Mouse (Mus musculus) spleen, postnatal 36 days (tissue): ENCODE measurements around the gene Daxx.

Experiments used
- DNase-seq, 2 experiments: peaks; one replicate each; pipeline ENCODE4 v3.0.0; 2022; ENCODE audit warnings: low spot score in 2 of 2, mixed read lengths in 1 of 2

The Daxx gene

DNA sequence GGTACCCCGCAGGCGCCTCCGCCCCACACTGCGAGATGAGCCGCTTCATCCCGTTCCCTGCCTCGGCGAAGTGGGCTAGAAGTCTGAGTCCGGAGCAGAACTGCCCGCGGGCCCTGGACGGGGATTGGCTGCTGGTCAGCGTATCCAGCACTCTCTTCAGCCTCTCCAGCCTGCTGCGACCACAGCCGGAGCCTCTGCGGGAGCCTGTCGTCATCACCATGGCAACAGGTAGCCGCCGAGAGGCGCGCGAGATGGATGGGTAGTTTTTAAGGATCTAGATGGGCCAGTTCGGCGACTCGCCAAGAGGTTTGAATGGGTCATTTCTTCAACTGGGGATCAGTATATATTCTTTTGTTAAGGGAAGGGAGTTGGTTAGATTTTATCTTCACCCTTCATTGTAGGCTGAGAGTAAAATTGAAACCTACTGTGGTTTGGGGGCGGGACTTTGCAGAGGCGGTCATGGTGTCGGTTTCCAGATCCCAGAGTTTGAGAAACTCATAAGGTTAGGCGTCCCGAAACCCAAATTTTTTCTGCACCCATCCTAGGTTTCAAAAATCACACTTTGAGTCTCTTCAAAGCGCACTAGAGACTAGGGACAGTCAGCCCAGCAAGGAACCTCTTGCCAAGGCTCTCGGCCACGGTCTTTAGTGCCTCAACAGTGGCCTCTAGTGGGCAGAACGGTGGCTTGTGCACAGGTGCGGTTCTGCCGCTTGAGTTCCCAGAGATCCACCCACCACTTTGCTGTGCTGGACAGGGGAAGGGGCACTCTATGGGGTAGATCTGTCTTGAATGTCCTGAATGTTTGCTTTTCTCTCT is 11.3 kb downstream of the Daxx start:
- peak; percentile 84 to 85 for DNase-seq

DNA sequence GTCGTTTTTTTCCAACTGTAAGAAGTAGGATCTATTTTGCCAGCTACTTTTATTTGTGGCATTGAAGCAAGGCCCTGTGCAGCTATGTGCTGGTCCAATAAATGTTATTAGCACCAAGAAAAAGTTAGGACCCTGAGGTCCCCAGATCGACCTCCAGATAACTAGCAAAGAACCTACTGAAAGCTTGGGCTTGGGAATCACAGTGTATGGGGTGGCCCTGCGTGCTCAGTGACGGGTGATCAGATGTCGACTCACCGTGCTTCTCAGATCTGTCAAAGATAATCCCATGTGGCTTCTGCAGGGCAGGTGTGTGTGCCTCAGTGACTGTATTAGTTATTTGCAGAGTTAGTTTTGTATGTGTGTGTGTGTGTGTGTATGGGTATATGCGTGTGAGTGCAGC is 12.1 kb downstream of the Daxx start:
- no peak for DNase-seq

DNA sequence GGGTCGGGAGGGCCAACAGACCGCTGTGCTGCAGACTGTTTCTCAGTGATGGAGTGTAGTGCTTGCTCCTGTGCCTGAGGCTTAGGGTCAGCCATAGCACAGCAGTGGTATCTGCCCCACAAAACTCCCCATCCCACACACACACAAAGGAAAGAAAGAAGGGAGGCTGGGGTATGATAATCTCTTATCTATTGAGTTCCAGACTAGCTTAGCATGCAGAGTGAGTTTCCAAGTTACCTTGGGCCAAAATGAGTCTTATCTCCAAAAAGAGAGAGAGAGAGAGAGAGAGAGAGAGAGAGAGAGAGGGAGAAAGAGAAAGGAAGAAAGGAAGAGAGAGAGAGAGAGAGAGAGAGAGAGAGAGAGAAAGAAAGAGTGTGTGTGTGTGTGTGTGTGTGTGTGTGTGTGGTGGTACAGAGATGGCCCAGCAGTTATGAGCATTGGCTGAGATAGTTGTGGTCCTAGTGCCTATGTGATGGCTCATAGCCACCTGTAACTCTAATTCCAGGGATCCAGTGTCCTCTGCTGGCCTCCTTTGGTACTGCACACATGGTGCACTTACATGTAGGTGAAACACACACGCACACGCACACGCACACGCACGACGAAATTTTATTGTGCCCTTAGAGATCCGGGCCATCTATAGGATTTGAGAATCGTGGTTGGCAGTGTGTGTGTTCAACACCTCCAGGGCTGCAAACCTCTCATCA is 15.5 kb downstream of the Daxx start:
- no peak for DNase-seq

DNA sequence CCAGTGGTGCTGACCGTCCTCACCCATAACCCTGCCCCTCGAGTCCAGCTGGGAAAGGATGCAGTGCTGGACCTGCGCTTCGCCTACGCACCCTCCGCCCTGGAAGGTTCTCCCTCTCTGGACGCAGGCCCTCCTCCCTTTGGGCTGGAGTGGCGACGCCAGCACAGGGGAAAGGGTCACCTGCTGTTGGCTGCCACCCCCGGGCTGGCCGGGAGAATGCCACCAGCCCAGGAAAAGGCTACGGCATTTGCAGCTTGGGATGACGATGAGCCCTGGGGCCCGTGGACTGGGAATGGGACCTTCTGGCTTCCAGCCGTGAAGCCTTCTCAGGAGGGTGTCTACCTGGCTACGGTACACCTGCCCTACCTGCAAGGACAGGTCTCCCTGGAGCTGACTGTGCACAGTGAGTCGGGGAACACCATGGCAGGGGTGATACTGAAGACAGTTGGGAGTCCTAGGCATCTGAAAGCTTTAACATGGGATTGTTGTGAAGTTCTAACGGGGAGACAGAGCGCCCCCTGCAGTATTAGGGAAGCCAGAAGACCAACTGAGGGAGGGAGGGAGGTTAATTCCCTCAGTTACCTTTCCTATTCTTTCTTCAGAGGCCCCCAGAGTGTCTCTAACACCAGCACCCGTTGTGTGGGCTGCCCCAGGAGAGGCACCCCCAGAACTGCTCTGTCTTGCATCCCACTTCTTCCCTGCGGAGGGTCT is 16.3 kb downstream of the Daxx start:
- DNase-seq, result no peak

DNA sequence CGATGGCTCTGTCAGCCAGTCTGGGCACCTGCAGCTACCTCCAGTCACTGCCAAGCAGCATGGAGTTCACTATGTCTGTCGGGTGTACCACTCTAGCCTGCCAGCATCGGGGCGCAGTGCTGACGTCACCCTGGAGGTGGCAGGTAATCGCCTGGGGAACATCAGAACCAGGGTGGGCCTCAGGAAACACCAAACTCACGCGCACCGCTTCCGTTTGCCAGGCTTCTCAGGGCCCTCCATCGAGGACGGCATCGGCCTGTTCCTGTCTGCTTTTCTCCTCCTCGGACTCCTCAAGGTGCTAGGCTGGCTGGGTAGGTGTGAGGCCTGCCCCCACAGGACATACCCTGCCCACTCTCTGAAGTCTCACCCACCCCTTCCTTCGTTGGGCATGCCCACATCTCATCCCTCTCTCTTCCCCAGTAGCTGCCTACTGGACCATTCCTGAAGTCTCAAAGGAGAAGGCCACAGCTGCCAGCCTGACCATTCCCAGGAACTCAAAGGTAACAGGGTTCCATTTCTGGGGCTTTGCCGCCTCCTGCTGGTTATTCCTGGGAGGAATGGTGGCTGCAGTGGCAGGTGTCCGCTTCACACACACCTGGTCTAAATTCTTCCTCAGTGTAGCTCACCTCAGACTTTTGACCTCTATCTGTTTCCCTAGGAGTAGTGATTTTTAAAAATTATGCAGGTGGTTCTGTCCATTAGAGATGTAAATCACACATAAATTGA is 17.2 kb downstream of the Daxx start:
- DNase-seq, result no peak

DNA sequence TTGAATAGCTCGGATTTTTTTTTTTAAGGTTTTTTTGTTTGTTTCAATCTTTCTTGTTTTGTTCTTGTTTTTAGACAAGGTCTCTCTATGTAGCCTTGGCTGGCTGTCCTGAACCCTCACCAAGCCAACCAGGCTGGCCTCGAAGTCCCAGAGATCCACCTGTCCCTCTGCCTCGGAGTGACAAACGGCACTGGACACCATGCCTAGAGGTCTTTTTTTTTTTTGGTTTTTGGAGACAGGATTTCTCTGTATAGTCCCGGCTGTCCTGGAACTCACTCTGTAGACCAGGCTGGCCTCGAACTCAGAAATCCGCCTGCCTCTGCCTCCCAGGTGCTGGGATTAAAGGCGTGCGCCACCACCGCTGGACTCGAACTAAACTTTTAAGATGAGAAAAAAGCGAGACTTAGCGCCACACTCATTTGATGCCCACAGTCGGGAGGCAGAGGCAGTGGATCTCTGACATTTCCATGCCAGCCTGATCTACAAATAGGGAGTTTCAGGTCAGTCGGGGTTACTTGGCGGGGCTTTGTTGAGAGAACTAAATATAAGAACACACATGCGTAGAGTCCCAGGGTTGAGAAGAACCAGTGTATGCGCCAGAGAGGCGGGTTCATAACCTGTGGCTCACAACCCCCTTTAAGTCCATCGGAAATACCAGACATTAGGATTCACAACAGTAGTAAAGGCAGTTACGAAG is 19.2 kb downstream of the Daxx start:
- no peak for DNase-seq

DNA sequence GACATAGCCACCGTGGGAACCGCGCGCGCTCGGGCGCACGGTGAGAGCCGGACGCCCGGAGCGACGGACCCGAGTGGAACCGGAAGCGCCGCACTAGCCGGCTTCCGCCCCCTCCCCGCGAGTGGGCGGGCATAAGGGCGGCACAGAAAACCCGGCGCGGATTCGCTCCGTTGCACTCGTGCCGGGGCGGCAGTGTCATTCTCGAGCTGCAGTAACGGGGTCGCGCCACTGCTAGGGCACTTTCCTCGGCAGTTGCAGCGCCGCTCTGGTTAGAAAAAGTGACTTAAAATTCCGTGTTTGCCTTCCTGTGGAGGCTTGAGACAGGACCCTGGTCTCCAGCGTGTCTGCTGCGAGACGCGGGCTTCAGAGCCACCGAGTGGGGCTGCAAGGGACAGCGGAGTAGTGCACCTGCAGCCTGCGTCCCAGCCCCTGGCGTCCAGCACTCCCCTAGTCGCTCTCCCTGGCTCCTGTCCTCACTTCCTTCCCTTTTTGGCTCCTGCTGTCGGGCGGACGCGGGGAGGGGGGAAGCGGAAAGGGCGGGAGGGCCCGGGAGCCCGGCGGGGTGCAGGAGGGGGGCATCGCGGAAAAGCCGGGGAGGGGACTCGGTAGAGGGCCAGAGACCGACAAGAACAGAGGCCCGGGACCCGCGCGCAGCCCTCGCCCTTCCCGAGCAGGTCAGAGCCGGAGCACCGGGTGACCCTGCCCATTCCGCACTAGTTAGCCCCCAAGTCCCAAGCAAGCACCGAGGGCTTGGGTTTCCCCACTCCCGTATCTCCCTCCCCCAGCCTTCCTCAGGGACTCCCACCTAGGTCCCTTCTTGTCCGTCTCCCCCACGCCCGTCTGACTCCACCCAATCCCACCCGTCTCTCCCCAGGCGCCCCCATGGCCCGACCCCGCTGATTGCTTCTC is 20.4 kb downstream of the Daxx start, which contains the start of gene Rgl2:
Gene Rgl2 (plus strand): TSS at position 173 of the 909 bp plus-strand sequence.
- peak; percentile 88 to 91 for DNase-seq

DNA sequence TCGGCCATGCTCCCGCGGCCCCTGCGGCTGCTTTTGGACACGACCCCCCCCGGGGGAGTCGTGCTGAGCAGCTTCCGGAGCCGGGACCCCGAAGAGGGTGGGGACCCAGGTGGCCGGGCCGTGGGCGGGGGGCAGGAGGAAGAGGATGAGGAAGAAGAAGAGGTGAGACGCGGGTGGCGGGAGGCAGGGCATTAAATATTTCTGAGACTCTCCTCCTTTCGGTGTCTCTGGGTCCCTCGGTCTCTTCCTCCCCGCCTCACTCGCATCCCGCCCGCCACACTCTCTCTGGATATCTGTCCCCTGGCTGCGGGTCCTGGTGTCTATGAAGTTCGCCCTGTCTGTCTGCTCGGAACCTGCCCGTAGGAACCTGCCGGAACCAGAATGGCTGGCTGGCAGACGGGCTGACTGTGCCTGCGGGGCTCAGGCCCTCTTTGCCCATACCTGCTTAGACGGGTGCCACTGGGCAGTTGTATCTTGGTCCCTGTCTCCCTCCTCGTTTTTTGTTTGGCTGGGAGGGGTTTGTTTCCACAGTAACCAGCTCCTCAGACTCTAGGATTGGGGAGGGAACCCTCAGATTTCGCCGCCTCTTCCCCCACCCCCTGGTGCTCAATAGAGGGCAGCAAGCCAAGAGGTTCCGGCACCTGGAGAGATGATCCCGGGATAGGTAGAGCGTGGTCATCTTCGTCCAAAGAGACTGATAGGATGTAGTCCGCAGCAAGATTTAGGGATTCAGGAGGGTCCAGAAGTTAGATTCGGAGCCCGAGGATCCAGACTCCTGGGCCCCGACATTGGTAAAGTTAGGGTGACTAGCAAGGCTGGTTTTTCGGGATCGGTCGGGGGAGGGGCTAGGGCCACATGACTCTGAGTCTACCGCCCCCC is 21.3 kb downstream of the Daxx start:
- peak; percentile 69 to 72 for DNase-seq

DNA sequence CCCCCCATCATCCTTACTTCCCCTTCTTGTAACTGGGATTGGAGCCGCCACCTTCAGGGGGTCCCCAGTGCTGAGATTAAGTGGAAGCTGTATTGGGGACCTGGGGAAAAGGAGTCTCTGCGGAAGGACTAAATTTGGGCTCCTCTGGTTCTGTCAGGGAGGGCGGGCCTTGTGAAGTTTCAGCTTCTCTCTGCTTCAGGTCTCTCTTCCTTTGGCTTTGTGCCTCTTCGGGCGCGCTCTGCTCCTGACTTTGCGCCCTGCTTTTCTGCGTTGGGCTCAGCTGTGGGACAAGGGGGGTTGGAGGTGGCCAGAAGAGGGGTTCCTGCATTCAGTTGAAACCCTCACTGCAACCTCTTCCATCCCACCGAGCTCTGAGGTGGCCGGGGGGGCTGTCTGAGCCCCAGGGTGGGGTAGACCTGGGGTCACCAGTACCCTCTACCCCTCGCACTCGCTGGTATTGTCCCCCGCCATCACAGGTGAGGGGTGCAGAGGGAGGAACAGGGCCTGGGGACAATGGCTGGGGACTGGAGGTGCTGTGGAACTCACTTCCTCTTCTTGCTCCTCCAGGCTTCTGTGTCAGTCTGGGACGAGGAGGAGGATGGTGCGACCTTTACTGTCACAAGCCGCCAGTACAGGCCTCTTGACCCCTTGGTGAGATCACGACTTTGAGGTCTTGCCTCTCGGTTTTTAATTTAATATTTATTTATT is 22.1 kb downstream of the Daxx start:
- DNase-seq, result no peak

DNA sequence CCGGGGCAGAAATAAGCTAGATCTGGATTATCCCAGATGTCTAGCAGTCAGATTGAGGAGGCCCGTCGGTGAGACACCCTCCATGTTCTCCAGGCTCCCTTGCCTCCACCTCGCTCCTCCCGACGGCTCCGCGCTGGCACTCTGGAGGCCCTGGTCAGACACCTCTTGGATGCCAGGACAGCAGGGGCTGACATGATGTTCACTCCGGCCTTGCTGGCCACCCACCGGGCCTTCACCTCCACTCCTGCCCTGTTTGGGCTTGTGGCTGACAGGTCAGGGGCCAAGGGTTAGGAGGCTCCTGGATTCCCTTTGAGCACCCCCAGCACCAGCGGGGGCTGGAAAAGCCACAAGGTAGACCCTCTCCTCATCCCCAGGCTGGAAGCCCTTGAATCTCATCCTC is 22.7 kb downstream of the Daxx start:
- no peak for DNase-seq

DNA sequence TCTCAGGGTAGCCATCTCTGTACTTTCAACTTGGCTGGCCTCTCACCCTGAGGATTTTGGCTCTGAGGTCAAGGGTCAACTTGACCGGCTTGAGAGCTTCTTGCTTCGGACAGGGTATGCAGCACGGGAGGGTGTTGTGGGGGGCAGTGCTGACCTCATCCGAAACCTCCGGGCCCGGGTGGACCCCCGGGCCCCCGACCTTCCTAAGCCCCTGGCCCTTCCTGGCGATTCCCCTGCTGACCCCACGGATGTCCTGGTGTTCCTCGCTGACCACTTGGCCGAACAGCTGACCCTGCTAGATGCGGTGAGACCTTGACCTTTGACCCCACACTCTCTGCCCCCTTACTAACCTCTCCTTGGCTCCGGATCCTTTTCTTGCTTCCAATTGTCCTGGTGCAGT is 23.2 kb downstream of the Daxx start:
- no peak for DNase-seq

DNA sequence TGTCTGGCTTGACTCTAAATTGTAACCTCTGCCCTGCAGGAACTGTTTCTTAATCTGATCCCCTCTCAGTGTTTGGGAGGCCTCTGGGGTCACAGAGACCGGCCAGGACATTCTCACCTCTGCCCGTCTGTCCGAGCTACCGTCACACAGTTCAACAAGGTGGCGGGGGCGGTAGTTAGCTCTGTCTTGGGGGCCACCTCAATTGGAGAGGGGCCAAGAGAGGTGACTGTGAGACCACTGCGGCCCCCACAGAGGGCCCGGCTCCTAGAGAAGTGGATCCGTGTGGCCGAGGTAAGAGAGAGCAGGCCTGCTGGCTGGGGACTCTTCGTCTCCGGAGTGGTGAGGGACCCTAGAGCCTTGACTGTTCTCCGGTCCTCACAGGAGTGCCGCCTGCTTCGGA is 23.8 kb downstream of the Daxx start:
- DNase-seq, result no peak

DNA sequence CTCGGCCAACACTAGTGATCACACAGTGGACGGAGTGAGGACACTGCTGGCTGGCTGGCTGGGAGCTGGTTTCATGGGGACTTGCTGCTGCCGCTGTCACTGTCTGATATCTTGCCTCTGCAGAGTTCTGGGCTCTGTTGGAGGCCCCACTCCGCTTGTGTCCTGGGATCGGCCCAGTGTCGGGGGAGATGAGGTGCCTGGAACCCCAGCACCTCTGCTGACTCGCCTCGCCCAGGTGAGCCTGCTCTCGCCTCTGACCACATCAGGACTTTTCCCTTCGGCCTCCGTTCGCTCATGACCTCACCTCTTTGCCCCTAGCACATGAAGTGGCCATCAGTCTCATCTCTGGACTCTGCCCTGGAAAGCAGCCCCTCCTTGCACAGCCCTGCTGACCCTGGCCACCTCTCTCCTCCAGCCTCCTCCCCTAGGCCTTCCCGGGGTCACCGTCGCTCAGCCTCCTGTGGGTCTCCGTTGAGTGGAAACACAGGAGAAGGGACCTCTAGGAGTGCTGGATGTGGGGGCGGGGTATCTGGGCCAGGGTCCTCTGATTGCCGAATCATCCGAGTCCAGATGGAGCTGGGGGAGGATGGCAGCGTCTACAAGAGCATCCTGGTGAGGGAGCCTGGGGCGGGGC is 26.3 kb downstream of the Daxx start:
- DNase-seq, result no peak

DNA sequence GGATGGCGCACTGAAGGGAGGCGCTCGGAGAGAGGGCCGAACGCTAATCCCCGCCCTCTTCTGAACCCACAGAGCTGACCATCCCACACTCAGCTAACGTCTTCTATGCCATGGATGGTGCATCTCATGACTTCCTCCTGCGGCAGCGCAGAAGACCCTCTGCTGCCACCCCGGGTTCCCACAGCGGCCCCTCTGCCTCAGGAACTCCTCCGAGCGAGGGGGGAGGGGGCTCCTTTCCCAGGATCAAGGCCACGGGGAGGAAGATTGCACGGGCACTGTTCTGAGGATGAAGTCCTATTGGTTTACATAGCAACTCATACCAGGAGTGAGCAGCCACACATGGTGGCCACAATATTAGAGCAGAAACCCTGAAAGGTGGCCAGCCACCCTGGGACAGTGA is 27.8 kb downstream of the Daxx start:
- no peak for DNase-seq

DNA sequence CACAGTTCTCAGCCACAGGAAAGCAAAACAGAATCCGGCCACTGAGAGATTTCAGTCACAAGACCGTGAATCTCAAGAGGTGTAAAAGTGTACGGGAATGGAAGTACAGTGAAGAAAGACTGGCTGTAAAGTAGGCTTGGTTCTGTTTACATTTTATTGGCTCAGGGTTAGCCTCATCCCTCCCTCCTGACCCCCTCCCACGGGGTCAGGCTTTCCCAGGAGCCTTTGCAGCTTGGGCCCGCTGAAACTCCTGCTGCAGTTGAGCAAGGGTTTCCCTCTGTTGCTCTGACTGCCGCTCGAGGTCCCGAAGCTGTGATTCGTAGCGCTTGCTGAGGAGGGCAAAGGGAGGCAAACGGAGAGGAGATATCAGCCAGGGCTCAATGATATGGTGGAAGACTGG is 29.6 kb downstream of the Daxx start:
- no peak for DNase-seq

DNA sequence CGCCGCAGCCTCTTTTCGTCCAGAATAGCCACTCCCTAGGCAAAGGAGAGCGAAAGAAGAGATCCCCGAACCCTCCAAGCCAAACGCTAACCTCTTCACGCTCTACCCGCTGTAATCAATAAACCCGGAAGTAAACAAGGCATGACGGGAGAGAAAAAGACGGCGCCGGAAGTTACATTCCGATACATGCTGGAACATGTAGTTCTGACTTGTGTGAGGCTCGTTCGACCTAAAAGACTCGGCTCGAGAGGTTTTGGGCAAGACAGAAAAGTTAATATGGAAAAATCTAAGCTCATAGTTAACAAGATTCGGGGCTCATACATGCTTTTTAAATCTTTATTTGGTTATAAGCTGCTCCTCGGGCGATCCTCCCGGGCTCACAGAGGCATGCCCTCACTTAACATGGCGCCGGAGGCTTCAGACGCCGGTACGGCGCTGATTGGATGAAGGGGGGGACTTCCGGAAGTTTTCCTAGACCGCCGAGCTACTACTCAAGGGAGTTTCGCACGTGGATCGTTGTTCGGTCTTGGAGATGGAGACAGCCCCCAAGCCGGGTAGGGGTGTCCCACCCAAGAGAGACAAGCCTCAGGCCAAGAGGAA is 31.1 kb downstream of the Daxx start, which contains the start of the genes Pfdn6 and Wdr46:
Gene Pfdn6 (minus strand): TSS at position 138 of the 600 bp plus-strand sequence.
Gene Wdr46 (plus strand): TSS at position 455 of the 600 bp plus-strand sequence.
- peak; percentile 82 to 88 for DNase-seq

DNA sequence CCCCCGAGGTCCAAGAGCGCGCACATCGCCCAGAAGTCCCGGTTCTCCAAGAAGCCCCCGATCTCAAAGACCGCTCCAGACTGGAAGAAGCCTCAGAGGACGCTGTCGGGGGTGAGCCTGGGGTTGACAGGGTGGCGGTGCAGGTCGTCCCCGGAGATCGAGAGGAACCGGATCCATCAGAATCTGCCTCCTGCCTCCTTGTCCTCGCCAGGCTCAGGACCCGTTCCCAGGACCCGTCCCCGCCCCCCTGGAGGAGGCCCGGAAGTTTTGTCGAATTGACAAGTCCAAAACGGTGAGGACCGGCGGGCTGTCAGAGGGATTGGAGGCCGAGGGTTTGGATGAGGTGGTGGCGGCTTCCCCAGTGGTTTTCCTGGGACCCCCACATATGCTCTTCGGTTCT is 31.8 kb downstream of the Daxx start:
- DNase-seq, result no peak
